Mouse (Mus musculus): ENCODE results near the gene Sgta.
"Not testable (repeated sequence)": the region's sequence is repeated elsewhere in the genome, so short reads cannot be mapped to it uniquely, and the experiment has no call there.

Gene Sgta

DNA sequence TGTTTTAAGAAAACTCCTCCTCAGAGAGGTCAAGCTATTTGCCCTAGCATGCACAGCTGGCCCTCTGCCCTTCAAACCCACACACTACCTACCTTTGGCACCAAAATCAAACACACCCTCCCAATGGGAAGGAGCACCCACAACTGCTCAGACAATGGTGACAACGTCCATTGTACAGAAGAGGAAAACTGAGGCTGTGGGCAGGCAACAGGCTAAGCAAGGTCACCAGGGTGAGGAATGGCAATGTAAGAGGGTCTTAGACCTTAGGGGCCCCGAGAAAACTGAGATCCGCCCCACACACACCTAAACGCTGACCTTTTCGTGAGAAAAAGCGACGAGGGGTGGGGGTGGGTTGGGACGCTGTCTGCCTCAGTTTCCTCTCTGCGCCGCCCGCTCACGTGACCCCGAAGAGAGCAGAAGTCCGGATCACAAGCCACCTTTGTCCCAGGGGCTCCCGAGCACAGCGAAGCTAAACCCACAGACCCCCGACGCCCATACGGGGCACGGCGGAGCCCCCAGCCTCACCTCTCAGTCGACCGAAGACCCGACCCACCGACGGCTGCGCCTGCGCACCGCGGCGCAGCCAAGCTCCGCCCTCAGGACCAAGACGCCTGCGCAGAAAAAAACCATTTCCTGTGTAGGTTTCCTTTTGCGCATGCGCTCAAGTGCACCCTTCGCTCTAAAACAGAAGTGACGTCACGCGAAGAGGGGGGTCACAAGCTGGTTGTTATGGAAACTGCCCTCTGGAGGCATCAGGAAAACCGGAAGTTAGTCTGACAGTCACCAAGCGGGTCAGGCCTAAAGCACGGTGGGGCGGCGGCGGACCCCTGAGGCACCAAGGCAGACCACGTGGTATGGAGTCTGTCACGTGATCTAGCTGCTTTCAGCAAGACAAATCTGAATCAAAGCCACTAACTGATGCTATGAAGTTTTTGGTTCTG is at the start of gene Sgta:
TSS of gene Sgta (minus strand) at position 579 of the 941 bp plus-strand sequence.
- DNase-seq = peak; percentile 99

DNA sequence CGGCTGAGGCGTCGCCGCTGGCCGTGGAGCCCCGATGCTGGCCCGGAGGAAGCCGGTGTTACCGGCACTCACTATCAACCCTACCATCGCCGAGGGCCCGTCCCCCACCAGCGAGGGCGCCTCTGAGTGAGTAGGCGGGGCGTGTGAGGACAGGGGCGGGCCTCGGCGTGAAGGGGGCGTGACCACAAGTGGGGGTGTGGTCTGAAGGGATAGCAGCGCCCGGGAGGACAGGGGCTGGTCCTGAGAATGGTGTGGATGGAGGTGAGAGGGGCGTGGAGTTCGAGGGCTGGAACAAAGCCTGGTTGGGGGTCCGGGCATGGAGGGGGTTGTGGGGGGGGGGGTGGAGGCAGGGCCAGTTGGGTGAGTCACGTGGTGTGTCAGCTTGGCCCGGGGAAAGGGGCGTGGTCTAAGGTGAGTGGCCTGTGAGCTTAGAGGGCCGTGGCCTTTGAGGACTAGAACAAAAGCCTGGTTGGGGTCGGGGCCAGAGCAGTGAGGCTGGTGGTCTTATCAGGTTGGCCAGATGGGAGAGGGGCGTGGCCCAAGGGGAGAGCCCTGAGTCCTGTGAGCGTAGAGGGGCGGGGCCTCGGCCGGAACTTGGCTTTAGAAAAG is 46.2 kb upstream of the Sgta start:
- DNase-seq = peak; percentile 95

DNA sequence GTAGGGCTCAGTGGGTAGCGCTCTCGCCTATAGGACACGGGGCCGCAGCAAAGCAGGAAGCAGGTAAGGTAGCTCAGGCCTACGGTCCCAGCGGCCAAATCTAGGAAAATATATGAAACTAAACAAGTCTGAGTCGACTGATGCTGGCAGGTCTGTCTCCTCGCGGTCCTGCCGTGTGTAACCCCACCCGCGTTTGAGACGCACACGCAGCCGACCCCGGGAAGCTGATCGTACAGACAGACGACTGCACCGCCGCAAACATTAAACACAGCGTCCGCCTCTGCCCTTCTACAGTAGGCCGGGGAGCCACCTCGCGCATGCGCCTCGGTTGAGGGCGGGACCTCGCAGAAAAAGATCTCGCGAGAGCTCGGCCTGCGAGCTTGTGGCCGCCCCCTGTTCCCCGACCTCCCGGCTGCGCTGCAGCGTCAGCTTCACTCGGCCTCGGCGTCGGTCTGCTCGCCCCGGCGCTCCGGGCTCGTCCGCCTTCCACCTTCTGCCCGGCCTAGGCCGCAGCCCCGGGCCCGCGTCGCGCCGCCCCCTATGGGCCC is 45.7 kb upstream of the Sgta start, which contains the start of gene Map2k2:
TSS of gene Map2k2 (plus strand) at position 351 of the 548 bp plus-strand sequence.
- DNase-seq = peak; percentile 98

DNA sequence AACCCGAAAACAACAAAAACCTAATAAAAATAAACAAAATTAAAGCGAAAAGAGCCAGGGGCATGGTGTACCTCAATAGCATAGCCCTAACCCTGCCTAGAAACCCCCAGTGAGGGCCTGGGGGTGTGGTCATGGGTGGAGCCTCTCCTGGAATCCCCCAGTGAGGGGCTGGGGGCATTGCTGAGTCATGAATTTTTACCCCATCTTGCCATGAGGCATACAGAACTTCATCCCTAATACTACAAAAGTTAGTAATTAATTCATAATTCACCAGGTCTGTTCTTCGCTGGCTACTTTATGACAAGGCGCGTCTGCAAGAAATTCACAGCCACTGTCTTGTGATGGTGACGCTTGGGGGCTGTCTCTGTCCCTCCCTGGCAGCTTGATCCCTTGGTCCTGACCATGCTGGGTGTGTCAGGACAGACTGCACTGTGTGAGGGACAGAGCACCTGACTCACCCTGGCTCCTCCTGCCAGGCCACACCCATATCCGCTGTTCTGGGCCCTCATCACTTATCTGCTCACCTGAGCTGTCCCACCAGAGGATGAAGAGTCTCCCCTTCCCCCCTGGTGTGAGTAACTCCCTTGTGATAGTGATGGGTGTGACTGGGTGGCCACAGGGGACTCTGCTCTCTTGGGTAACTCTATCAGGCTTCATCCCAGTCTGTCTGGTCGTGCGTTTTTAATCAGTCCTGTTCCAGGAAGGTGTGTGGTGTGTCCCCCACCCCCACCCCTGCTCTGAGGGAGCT is 35.1 kb upstream of the Sgta start:
- DNase-seq = no peak

DNA sequence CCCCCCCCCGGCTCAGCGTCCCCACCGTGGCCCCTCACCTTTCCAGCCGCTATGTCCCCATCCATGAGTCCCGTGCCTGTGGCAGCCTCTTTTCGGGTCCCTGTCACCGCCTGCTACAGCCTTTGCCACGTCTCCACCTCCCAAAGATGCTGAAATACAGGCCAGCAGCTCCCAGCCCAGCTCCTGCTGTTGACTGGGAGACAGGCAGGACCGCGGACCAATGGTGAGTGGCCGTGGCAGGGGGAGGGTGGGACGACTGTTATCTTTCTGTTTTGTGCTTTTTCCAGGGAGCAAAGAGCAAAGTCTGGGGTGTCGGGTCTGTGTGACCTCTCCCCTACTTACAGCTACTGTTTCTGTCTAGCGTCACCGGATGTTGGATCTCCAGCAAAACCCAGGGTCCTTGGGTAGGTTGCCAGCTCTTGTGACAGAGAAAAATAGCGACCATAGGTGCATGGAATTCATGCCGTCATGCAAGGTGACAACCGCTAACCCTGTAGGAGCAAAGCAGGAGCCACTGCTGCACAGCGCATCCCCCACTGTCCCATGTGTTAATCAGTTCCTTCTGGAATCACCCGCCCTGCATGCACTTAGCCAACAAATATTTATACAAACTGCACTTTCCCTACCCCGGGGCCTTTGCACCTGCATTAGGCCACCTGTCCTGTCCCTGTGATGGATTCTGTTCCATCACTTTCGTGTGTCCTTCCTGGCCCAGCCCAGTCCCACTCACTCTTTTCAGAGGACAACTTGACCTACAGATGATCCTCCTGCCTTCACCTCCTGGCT is 32.7 kb upstream of the Sgta start:
- DNase-seq = no peak

DNA sequence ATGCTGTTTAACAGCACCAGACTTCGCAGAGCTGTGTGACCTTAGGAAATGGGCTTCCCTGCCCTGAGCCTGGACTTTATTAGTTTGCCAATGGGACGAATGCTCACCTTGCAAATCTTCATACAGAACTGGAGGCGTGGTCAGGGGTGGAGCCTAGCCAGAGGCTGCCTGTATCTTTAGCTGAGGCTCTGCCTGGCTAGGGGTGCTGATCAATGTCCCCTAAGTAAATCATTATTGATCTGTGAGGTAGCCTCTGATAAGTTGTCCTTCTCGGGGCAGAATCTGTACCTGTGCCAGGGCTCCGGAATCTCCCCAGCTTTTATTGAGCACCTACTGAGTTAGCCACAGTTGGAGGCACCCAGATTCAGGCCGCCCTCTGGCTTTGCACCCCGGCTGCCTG is 30.6 kb upstream of the Sgta start:
- no peak for DNase-seq

DNA sequence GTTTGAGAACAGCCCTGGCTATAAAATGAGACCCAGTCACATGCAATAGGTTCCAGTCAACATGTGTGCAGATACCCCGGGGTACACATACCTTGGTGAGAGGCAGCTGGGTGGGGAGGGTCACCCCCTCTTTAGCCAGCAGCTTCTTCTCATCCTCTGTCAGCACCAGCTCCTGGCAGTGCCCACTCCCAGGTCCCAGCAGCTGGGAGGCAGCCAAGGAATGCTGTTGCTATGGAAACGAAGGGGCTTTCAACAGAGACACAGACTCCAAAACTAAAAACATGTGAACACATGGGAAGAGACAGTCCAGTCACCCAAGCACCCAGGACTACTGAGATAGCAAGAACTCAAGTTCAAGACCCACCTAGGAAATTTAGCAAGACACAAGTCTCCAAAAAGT is 29.2 kb upstream of the Sgta start:
- no peak for DNase-seq

DNA sequence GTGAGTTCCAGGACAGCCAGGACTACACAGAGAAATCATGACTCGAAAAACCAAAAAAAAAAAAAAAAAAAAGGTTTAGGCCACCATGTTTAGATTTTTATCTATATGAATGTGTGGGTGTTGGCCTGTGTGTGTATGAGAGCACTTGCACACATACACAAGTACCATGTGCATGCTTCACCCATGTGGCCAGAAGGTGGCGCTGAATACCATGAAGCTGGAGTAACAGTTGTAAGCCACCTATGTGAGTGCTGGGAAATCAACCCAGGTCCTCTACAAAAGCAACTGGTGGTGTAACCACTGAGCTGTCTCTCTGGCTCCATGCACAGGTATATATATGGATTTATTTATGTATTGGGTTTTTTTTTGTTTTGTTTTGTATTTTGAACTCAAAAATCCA is 27.0 kb upstream of the Sgta start:
- peak; percentile 50 to 55 for DNase-seq

DNA sequence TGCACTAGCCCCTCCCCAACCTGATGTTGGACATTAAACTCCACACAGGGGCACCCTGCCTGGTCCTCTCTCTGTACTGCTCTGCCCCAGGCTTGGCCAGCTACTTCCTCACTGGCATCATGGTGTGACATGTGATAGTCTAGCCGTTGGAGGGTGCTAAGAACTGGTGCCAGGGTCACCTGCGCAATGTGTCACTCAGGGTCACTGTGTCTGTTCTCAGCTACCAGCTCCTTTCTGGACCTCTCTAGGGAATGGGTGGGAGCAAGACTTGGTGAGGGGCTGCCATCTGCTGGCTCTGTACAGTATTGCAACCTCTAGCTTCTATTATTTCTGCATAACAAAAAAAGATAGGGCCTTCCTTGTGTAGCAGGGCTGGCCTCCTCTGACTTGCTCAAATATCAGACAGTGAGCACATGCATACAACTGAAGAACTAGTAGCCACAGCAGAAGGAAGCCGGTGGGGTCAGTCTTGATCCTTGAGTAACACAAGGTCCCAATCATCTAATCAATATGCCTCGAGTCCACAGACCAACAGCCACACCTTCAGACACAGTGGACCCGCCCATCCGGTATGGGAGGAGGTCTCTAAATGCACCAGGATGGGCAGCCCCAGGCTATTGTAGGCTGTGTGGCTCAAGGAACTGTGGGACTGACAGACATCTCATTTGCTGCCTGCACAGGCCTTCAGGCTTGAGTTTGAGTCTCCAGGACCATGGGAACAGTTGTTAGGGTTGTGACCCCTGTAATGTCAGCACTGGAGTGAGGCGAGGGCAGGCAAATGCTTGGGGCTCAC is 22.4 kb upstream of the Sgta start:
- DNase-seq = peak; percentile 84 to 85

DNA sequence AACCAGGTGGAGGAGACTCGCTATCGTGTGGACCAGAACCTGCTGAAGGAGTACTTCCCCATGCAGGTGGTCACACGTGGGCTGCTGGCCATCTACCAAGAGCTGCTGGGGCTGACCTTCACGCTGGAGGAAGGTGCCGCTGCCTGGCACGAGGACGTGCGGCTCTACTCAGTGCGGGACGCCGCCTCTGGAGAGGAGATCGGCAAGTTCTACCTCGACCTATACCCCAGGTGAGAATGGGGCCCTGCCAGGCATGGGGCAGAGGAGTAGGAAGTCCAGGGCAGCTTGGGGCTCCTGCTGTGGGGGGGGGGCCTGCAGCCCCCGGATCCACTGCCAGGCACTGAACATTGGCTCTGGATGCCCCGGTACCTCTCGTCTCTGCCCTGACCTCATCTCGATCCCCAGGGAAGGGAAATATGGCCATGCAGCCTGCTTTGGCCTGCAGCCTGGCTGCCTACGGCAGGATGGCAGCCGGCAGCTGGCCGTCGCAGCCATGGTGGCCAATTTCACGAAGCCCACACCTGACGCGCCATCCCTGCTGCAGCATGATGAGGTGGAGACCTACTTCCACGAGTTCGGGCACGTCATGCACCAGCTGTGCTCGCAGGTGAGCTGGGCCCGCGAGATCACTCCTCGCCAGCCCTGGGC is 20.2 kb upstream of the Sgta start:
- no peak for DNase-seq

DNA sequence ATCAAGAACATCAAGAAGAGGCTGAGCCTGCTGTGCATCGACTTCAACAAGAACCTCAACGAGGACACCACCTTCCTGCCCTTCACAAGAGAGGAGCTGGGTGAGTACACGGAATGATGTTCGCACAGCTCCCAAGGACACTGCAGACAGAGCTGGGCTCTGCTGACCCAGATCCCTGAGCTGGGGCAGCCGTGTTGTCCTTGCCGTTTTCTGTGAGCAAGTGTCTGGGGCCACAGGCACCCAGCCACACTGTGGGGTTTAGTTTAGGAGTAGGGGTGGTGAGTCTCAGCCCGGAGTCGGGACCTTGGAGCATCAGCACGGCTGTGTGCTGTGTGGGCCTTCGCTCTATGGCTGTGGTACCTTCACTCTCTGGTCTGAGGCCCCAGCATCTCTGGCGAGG is 17.9 kb upstream of the Sgta start:
- DNase-seq = no peak

DNA sequence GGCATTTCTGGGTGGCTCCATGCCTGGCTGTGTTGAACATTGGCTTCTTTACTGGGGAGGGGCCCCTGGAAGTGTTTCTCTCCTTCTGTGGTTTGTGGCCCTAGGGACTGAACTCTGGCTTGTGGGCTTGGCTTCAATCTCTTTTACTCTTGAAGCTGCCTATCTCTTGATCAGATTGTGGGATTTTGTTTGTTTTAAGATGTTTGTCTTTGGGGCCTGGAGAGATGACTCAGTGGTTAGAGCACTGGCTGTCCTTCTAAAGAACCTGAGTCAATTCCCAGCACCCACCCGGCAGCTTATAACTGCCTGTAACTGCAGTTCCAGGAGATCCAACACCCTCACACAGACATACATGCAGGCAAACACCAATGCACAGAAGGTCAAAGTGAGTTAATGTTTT is 16.4 kb upstream of the Sgta start:
- DNase-seq = no peak

DNA sequence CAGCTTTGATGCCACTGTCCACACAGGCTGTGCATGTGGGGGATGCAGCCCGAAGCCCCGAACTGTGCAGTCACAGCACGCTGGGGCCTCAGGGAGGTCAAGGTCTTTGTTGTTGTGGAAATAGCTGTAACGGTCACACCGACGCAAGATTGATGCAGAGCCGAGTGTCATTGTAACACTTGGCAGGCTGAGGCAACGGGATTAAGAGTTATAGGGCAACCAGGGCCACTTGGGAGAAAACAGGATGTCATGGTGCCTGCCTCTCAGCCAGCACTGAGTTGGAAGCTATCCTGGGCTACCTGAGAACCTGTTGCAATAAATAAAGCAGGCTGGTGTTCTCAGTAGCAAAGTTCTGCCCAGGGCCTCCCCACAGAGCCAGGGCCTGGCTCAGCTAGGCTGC is 15.8 kb upstream of the Sgta start:
- DNase-seq = no peak

DNA sequence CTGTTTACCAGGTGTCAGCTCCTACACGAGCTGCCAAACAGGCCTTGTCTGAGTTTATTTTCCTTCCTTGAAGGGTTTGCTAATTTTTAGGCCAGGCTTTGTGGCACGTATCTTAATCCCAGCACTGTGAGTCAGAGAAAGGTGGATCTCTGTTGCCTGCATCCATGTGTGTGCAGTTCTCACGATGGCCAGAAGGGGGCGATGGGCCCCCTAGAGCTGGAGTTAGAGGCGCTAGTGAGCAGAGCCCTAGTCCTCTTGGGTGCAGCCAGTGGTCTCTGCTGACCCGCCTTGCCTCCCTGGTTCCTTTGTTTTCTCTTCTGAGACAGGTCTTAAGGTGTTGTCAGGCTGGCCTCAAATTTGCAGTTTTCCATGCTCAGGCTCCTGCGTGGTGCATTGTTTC is 13.5 kb upstream of the Sgta start:
- DNase-seq = peak; percentile 57 to 58

DNA sequence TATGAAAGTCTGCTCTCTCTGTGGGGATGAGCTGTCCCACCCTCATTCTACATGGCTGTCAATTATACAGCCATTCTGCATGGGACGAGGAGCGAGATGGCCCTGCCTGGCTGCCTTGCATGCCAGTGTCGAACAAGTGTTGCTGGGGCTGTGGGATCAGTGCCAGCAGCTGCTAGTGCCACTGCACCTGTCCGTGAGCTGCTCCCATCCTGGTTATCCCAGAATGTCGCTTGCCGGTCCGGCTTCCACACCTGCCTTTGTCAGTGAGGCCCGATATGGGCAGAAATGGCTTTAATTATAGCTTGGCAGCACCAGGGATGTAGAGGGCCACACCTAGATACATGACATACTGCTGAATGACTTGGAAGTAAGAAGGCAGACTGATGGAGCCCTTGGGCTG is 12.3 kb upstream of the Sgta start:
- DNase-seq = no peak

DNA sequence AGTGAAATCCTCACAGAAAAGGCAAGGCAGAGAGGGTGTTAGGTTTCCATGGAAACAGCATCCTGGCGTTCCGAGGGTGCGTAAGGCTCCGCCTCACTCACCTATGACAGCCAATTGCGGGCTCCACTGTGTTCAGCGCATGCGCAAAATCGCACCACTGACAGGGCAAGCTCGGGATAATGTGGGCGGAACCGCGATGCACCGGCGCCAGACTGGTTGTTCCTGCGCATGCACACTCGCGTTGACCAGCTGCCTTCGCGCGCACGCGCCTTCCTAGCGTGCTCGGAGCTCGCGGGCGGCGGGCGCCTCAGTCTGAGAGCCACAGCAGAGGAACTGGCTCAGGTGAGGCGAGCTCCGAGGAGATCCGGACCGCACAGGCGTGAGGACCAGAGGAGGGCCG is 9.9 kb upstream of the Sgta start, which contains the start of gene Thop1:
TSS of gene Thop1 (plus strand) at position 200 of the 400 bp plus-strand sequence.
- DNase-seq = peak; percentile 93

DNA sequence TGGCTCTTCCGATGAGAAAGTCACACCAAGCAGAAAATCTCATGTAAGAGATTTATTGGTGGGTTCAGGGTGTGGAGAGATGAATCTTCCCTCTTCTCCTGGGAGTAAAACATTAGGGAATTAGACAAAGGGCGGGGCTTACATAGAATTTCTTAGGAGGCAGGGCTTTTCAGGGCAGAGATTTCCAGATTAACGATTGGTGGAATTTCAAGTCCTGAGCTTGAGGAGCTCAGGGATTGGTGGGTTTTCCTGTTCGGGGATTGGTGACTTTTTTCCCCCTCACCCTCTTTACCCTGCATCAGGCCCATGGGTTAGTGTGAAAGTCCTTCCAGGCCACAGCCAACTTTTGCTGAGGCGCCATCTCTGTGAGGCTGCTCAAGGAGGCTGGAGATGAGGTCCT is 8.7 kb upstream of the Sgta start:
- no peak for DNase-seq

DNA sequence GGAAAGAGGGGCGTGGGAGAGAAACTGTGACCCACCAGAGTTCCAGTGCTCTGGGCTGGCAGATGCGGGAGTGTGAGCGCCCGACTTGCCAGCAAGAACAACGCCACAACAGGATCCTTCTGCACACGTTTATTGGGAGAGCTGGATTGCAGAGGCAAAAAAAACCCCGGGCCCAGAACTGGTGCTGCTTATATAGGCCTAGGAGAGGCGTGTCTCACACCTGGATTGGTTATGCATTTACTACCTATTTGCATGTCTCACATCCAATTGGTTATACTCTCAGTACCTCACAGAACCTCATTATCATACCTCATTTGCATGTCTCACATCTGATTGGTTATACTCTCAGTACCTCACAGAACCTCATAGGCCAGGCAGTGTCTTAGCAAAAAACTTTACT is 4.5 kb upstream of the Sgta start:
- DNase-seq = not testable (repeated sequence)

DNA sequence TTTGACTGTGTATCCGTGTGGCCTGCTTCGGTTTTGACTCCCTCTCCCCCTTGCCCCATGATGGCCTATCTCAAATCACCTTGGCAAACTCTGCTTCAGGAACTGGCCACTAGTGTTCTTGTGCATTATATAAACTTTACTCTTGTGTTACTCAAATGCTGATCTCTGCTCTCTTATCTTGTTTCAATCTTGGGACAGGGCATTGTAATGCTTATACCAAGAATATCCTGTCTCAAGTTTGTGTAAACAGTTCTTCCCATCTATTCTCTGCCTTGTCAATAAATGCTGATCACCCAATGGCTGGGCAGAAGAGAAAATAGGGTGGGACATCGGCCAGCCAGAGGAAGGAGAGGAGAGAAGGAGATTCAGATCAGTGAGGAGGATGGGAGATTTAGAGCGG is 2.7 kb upstream of the Sgta start:
- DNase-seq = no peak

DNA sequence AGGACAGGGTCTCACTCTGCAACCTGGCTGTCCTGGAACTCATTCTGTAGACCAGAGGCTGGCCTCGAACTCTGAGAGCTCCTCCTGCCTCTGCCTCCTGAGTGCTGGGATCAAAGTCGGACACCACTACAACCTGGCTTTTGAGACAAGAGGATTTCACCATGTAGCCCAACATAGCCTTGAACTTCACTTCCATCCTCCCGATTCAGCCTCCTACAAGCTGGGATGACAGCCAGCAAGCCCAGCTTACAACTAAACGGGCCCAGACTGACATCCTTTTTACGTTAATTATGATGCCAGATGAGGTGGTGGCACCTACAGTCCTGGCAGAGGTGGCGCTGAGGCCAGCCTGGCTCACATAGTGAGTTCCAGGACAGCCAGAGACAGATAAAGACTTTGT is 1.1 kb downstream of the Sgta start:
- DNase-seq = no peak

Measured in B cell, adult 2 months (primary cell).